Mouse (Mus musculus) cerebellum, adult 11-12 months (tissue): ENCODE data around the gene Tlr2.
"Not testable (repeated sequence)": the region's sequence is repeated elsewhere in the genome, so short reads cannot be mapped to it uniquely, and the experiment has no call there.

Experiments
- DNase-seq: peaks from one replicate; pipeline ENCODE4 v3.0.0; 2022

The Tlr2 gene

DNA sequence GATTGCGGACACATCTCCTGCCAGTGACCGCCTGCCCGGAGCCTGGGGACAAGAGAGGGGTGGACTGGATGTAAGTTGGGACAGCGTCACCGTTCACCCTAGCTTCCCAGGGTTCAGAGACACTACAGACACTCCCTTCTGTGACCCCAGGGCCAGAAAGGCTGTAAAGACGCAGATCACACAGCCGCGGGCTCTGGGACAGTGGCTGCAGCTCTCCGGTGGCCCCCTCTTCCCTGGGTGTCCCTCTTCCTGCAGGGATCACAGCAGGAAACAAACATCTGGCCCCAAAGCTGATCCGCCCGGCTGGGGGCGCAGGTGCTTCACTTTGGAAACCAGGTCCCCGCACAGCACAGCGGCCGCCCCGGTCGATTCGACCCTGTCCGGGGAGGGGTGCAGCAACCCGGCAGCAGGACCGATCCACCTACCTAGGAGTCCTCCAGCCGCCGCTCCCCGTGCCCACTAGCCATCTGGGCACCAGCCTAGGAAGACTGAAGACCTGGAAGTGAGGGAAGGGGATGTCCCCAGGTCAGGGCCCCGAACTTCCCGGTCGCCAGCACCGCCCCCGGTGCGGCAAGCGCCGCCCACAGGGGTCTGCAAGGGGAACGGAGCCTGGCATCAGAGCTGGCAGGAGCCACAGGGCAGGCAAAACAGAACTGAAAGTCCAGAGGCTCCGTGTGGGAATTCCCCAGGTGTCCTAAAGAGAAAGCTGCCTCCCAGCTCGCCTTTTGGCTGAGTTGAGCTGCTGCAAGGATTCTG is at the start of gene Tlr2:
Tlr2 (minus strand) TSS at position 673 of the 756 bp plus-strand sequence.
- DNase-seq = no peak

DNA sequence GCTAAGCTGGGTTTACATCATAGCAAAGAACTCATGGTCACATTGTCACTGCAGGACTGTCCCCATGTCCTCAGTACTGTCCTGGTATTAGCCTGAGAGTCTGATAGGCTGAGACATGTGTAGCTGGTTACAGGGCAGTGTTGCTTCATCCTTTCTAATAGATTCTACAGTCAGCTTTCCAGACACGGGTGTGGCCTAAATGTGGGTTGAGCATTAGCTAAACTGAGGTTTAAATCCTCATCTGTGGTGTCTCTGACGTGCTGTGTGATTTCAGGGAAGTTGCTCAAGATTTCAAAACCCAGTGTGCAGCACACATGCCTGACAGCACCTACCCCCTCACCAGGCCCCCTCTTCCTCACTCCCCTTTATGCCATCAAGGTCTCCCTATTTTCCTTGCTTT is 43.6 kb upstream of the Tlr2 start:
- no peak for DNase-seq

DNA sequence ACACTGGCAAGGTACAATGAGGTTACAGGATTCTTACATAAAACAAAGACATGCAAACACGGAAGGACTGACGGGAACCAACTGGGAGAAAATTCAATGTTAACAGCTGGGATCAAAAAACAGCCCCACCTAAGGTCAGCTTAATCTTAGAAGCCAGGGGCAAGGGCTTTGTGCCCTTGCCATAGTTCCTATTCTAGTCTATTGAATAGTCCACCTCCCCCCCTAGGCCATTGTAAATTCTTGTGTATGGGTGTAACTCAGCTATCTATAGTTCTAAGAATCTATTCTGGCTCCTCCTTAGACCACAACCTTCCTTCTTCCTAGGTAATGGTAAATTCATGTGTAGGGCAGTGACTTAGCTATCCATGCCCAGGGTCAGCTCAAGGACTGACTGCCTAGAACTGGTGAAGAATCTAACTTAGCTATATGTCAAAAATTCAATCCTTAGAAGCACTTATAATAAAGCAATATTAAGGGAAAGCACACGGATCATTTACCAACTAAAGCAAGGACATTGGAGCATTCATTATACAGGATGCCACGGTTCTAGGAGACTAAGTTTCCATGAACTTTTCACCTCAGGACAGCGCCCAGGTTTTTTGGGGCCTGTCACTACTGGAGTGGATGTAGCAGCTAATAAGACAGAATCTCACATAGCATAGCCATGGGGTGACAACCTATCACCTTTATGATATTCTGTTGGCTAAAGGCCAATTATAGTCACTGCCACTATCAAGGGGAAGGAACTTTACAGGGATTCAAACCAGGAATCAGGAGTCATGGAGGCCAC is 37.9 kb upstream of the Tlr2 start:
- not testable (repeated sequence) for DNase-seq

DNA sequence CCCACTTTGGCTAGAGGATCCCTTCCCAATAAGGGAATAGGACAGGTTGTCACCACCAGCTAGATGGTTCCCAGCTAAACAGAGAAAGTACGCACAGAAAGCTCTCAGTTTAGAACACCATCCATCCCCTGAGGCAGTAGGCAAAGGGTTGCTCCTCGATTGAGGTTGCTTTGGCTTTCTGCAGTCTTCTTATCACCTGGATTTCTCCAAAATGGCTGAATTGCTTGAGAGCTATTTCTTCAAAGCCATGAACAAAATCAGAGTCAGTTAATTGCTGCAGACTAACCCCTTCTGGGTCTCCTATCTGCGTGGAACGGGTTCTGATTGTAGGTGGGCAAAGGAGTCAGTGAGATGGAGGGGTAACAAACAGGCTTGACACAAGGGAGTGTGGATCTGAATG is 37.2 kb upstream of the Tlr2 start:
- DNase-seq = no peak

DNA sequence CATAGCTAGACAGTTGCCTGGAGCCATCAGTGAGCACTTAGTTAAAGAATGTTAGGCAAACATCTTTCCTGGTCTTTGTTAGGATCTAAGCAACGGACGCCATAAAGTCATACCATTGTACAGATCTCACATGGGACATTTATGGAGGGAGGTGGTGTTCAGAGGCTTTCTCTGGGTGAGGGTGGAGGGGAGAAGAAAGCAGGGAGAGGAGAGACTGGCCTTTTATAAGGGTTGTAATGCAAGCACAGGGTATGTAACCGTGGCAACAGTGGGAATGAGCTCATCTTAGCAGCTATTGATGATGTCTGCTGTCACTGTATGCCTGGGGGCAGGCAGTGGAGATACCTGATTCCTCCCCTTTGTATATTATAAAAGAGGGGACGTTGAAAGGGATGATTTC is 34.7 kb upstream of the Tlr2 start:
- DNase-seq = no peak

DNA sequence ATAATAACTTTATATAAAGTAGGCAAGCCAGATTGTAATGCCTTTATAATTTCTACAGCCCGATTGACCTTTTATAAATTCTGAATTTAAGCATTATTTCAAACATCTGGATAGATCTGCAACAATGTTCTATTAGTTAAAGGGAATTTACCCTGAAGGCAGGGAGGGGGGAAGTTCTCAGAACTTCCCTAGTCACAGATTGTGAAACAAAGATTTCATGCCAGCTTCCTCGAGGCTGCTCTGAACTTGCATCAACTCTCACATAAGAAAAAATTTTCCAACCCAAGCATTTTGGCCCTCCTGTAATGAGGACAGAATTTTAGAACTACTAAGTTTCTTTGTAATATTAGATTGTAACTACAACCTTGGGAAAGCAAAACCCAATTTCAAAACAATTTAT is 33.5 kb upstream of the Tlr2 start:
- not testable (repeated sequence) for DNase-seq

DNA sequence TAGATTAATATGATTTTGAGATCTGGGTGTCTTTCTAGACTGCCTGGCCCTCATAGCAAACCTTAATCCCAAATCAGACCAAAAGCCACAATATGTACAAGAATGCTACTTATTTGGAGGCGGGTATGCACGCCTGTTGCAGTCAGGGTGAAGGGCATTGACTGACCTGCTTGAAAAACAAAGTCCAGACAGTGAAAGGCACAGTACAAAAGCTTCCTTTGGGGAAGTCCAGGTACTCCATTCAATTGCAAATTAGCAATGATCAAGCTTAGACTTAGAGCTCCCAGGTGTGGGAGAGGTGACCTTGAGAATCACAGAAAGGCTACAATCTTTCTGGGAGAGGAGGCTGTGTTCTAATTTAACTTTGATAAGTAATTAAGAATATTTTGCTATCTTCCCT is 31.3 kb upstream of the Tlr2 start:
- DNase-seq = not testable (repeated sequence)

DNA sequence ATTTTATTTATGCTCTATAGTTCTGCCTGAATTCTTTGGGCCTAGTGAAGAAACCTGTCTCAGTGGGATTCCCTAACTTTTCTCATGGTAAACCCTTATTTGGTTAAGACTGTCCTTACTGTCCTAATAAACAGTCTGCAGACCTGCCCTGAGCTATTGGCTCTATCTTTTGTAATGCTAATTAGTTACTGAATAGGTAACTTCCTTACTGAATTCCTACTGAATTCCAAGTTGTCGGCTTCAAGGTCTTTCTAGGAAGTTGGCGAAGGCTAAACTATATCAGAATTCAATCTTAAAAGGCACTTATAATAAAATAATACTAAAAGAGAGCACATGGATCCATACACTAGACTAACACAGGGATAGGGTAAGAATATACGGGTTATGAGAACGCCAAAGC is 30.4 kb upstream of the Tlr2 start:
- DNase-seq = not testable (repeated sequence)

DNA sequence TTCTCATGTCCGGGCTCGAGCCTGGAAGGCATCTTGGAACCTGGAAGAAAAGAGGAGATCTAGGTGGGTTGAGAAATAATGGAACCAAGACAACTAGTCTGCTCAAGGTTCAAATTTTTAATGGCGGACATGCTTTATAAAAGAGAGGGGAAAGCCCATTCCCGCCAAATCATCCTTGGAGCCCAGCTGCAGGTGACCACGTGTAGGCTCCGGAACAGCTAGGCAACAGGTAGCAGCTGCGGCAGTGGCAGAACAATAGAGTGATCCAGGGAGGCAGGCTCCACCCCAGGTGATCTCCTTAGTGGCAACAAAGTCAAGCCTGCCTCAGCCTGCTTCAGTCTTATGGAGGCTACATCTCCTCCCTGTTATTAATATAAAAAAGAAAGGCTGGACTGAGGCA is 30.0 kb upstream of the Tlr2 start:
- DNase-seq = not testable (repeated sequence)

DNA sequence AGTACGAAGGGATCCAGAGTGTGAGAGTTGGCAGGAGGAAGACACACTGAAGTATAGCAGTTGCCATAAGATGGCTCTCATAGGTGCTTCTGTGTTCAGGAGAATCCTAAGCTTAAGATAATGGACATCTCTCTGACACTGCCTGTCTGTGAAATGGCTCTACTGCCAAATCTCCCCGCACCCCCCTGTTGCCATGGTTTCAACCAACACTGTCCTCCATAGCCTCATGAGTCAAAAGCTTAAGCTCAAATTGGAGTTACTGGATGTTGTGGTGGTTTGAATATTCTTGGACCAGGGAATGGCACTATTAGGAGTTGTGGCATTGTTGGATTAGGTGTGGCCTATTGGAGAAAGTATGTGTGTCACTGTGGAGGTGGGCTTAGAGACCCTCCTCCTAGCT is 28.2 kb upstream of the Tlr2 start:
- DNase-seq = no peak

DNA sequence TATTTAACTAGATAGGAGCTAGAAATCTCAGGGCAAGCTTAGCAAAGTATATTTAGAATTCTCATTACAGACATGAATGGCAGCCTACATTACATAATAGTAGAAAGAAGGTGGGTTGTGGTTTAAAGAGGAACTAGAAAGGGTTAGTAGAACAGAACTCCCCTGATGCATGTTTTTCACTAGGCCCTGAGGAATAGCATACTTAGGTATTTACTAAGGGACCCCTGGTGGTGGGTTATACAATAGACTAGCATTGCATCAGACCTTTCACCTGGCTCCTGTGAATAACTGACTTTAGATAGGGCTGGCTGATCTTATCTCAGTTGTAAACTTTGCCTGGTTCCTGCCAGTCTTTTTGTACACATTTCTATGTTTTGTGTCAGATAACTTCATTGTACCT is 25.5 kb upstream of the Tlr2 start:
- not testable (repeated sequence) for DNase-seq

DNA sequence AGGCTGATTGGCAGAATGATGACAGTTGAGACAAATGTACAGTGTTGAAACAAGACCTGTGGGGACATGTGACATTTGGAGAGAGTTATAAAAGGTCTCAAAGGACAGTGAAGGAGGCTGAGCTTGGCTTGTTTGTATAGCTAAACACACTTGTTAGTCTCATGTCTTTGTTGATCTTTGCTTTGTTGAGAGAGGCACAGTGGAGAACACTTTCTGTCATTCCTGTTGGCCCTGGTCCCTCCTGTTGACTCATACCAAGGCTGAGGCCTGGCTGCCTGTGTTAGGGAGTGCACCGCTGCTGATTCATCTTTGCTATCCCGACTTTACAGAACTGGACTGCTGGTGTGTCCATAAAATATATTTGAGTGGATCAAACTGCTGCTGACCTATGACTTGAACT is 23.6 kb upstream of the Tlr2 start:
- DNase-seq = no peak

DNA sequence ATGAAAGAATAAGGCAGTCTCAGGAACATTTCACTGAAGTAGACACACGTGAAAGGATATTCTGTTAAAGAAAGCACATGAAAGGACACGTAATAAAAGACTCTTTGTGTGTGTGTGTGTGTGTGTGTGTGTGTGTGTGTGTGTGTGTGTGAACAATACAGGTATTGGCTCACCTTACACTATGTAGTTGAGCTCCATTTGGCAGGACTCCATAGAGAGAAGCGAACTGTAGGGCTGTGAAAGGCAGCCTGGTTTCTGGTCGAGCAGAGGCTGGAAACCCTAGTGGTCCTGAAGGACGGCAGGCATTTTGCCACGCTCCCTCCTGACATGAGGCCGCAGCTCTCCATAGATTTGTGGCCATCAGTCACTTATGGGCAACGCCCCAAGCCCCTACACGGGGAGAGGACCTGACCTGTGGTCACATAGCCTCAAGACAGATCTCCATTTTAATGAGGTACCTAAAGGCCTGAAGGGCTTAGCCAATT is 22.5 kb upstream of the Tlr2 start:
- DNase-seq = no peak

DNA sequence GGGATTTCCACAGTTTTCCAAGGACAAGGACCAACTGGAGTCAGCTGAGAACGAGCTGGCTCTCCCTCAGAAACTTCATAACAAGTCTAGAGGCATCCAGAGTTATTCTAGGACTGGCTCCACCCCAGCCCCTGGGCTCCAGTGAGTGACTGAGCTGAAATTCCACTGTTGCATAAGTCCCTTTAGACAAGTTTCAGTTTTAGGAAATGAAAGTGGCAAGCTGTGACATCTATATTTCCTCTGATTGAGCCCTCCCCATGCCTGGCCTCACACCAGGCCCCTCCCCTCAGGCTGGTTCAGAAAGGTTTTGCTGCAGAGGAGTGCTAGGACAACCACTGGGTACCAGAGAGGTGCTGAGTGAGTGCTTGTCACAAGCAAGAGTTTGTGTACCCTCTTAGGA is 21.4 kb upstream of the Tlr2 start:
- no peak for DNase-seq

DNA sequence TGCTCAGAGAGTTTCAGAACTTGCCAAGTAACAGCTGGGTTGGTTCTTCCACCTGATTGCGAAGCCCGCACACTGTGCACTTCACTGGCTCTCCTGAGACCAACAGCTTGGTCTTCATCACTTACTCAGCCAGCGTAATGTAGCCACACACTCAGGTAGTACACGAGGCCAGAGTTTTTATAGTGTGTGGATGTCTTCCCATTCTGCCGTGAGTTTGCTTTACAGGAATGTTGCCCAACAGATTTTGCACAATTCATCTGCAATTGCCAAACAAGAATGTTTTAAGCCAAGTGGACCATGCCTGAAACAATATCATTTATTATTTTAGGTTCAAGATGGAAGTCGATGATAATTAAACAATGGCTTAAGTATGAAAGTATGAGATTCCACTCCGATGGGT is 18.0 kb upstream of the Tlr2 start:
- DNase-seq = no peak

DNA sequence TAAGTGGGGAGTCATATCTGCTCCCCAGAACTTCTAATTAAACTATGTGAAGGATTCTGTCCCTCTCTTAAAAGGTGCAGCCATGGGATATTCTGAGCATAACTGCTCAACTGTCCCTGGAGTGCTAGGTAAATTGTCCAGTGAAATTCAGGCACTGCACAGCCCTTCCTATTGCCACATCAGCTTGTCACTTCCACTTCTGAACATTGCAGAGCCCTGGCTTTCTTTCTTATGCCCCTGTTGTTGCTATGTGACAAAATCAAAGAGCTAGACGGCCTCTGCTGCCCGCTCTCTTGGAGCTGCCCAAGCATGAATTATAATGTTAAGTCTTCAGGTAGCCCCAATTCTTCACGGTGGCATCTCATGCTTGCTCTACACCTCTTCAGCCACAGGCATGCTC is 17.5 kb upstream of the Tlr2 start:
- DNase-seq = no peak

DNA sequence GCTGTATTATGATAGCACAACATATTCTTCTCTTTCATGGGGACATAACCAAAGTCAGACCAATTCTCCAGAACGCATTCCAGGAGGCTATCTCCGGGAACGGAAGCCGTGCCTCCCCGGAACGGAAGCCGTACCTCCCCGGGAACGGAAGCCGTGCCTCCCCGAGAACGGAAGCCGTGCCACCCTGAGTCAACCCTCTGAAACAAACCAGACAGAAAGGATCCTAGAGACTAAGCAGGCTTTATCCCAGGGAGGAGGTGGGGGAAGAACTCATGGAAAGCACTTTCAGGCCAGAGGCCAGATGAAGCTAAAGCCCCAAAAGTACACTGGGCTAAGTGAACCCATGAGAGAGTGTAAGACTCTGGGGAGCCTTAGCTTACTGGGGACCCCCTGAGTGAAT is 16.1 kb upstream of the Tlr2 start:
- no peak for DNase-seq

DNA sequence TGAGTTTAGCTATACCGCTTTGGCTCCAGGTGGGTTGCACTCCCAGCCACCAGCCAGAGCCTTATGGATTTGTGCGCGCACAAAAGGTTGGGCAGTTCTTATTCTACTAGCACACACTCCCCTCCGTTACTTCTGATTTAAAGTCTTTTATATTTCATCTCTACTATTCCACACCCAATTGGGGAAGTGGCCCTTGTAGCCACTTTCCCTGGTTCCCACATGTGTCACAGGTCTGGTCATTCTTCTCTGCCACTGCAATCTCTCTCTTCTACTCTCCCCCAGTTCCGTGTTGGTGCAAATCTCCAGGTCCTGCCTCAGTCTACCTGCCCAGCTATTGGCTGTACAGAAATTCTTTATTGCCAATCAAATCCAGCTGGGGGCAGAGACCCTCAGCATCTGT is 14.1 kb upstream of the Tlr2 start:
- DNase-seq = no peak

DNA sequence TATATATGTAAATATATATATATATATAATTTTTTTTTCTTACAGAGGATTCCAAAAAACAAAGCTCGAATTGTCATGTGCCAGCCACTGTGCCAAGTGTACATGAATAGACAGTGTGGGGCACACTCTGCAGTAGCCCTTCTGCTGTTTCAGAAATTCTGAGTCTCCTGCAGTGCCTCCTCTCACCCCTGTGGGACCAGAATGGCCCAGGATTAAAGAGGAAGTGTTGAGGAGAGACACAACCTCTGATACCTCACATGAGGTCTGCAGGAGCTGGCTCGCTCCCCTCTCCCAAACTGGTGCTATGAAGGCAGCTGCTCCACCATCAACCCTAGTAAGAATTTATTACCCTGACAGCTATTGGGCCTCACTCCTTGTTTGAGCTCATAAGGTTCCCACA is 7.8 kb upstream of the Tlr2 start:
- no peak for DNase-seq

DNA sequence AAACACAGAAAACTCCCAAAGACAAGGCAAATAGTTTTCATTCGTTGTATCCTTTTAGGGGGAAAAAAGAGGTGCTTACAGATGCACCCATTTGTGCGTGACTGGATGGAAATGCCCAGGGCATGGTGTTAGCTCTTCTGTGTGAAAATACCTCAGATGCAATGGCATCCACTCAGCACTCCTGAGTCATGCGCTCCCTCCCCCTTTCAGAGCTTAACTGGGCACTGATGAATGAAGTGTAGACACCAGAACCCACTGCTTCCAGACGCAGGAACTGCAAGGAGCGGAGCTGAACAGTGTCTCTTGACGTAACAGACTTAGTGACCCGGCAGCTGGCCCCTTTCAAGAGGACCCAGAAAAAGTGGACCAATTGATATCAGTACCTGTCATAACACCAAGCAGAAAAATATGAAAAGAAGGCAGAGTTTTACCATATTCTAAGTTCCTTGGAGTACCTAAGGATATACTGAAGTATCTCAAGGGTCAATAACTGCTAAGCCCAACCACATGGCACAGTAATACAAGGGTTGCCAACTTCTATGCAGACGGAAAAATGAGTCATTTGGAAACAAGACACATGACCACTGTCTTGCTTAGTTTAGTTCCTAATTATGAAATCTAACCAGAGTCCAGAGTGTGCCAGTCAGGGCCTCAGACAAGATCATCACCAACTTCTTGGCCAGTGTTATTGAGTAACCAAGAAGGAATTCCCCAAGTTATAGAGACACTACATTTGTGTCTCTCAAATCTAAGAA is 3.4 kb upstream of the Tlr2 start:
- no peak for DNase-seq

DNA sequence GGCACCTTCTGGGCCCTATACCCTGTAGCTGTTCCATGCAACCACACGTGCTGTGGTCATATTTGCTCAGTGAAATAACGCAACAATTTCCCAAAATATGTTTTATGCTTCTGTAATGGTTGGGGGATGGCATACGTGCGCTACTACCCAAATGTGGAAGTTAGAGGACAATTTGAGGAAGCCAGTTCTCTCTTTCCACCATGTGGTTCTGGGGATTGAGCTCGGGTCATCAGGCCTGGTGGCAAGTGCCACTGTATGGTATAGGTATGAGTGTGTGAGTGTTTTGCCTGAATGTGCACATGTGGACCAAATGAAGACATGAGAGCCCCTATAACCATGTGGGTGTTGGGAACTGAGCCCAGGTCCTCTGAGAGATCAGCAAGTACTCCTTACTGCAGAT is 2.1 kb downstream of the Tlr2 start:
- DNase-seq = no peak

DNA sequence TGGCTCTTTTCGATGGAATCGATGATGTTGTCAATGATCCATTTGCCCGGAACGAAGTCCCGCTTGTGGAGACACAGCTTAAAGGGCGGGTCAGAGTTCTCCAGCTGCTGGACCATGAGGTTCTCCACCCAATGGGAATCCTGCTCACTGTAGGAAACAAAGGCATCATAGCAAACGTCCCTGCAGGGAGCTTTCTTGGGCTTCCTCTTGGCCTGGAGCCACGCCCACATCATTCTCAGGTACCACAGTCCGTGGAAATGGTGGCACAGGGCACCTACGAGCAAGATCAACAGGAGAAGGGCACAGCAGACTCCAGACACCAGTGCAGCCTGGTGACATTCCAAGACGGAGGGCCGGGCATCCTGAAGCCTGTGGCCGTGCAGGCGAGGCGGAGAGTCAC is 4.9 kb downstream of the Tlr2 start:
- DNase-seq = no peak

DNA sequence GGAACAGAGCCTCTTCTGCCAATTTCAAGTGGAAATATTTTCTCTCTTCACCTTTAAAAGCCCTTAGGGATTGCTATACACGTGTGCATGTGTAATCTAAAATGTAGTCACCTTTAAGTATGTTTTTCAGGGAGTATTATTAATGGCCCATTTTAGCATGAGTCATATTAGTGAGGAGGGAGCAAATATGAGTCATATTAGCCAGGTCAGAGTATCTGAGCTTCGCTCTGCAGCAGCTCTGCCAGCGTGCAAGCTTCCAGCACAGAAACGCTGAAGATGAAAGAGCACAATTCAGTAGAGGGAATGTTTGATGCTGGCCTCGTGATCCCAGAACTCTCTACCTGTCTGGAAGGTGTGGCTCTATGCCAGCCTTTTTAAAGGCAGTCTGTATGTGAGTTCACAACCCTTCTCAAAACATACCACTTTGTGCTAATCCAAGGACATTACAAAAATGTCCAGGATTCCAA is 13.4 kb downstream of the Tlr2 start:
- DNase-seq = no peak

DNA sequence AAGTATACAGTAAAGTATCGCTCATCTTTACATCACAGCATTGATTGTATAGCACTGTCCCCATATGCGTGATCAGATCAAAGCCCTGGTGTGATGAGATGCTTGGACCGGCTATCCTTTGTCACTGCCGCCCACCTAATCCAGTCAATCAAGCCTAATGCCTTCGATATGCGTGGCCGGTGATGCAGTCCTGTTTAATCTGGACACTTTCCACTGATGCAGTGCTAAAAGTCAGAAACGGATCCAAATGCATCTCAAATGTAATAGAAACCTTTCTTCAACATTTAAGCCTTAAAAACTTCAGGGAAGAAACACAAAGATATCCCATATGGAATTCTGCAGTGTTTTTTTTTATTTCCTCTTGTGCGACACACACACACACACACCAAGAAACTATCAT is 13.9 kb downstream of the Tlr2 start:
- DNase-seq = no peak
